Mouse (Mus musculus): ENCODE results near the gene Il10ra. TPM values are rescaled to one million over a fixed set of nuclear protein-coding genes. Genes with fewer than 3 reads are reported as not detected.

Il10ra gene
- 0.63 and 0.74 TPM in 2 replicates for polyA plus RNA-seq (2016; fragmentation: Nextera tagmentation; extraction: Ambion mirVana)

DNA sequence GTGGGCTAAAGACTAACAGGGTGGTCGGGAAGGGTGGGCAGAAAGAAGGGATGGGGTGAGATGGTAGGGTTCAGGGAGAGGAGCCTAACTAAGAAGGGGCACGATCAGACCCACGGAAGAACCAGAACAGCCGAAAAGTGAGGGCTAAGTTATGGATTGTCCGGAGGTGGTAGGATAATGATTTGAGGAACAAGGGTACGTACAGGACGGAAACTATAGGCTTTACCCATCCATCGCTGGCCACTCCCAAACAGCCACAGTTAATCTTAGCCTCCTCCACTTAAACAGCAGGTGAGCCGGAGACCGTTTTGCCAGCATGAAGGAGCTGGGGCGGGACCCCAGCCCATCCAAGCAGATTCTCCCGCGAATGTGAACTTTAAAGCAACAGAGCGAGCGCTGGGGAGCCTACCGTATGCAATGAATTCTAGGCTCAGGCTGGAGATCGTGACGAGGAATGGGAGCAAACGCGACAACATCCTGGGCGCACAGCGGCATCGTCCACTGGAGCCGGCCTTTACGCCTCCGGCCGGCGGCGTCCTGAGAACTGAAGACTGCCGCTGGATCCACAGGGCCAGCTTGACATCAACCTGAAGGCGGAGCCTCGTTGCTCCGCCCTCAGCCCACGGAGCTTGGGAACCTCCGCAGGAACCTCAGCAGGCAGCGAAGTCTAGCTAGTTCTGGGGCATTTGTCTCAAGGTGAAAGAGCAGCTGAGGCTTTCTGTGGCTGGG is at the start of gene Il10ra:
TSS of gene Il10ra (minus strand) at position 553 of the 729 bp plus-strand sequence.
- Histone ChIP-seq H3K27me3 (replicated peaks) (peaks cover 80% of the 10 kb centered on the region), H3K36me3 (no peaks in the 10 kb centered on the region), H3K27ac (ENCODE audit: poor library complexity, severe bottlenecking) (no peak within 1 kb of the TSS), H3K4me2 (peak within 1 kb of the TSS; percentile 66), H3K4me3 (peak within 1 kb of the TSS; percentile 32), H3K9ac (no peak within 1 kb of the TSS), H3K9me3 (replicated peaks) (no peaks in the 10 kb centered on the region), H3K4me1 (replicated peaks) (peaks cover 11% of the 10 kb centered on the region)
- ATAC-seq (ENCODE audit: insufficient number of reproducible peaks, low FRiP score), result no peak
- WGBS, result 7% methylated on average over 36 of the region's 36 CpGs

- 69% methylated on average over 3 of the region's 3 CpGs for WGBS
Observed at GRCm38 (mm10) chr9:45317635-45318034, 48.7 kb upstream of the Il10ra start.

GRCm38 (mm10) chr9:45313913-45314312 is 45.0 kb upstream of the Il10ra start:
- H3K36me3 ChIP-seq, result no peaks in the 10 kb centered on the region
- no peaks in the 10 kb centered on the region for H3K9me3 ChIP-seq (replicated peaks)
- peaks cover 60% of the 10 kb centered on the region for H3K27me3 ChIP-seq (replicated peaks)
- ATAC-seq (ENCODE audit: insufficient number of reproducible peaks, low FRiP score), result no peak
- H3K27ac ChIP-seq (ENCODE audit: poor library complexity, severe bottlenecking), result no peak overlapping the region
- no peak overlapping the region for H3K9ac ChIP-seq
- H3K4me3 ChIP-seq, result no peak overlapping the region
- 70% methylated on average over 3 of the region's 3 CpGs for WGBS
- no peaks in the 10 kb centered on the region for H3K4me1 ChIP-seq (replicated peaks)
- H3K4me2 ChIP-seq, result no peak overlapping the region

More at GRCm38 (mm10) chr9:45317635-45318034, 48.7 kb upstream of the Il10ra start:
- Histone ChIP-seq H3K4me3 (no peak overlapping the region), H3K36me3 (no peaks in the 10 kb centered on the region), H3K4me2 (no peak overlapping the region), H3K9ac (no peak overlapping the region), H3K9me3 (replicated peaks) (no peaks in the 10 kb centered on the region), H3K4me1 (replicated peaks) (no peaks in the 10 kb centered on the region), H3K27ac (ENCODE audit: poor library complexity, severe bottlenecking) (no peak overlapping the region), H3K27me3 (replicated peaks) (peaks cover 74% of the 10 kb centered on the region)
- no peak for ATAC-seq (ENCODE audit: insufficient number of reproducible peaks, low FRiP score)

- Histone ChIP-seq H3K4me2 (no peak overlapping the region), H3K9me3 (replicated peaks) (no peaks in the 10 kb centered on the region), H3K36me3 (no peaks in the 10 kb centered on the region), H3K4me1 (replicated peaks) (no peaks in the 10 kb centered on the region), H3K27ac (ENCODE audit: poor library complexity, severe bottlenecking) (no peak overlapping the region), H3K27me3 (replicated peaks) (peaks cover 42% of the 10 kb centered on the region), H3K4me3 (no peak overlapping the region), H3K9ac (no peak overlapping the region)
- 78% methylated on average over 6 of the region's 6 CpGs for WGBS
- no peak for ATAC-seq (ENCODE audit: insufficient number of reproducible peaks, low FRiP score)
Observed at GRCm38 (mm10) chr9:45311858-45312257, 42.9 kb upstream of the Il10ra start.

- no peaks in the 10 kb centered on the region for H3K36me3 ChIP-seq
- H3K27me3 ChIP-seq (replicated peaks), result 0 out of 2 replicates have a peak, but pooled peaks cover 15% of the 10 kb centered on the region
- H3K27ac ChIP-seq (ENCODE audit: poor library complexity, severe bottlenecking), result no peak overlapping the region
- no peak overlapping the region for H3K4me3 ChIP-seq
- no peak for ATAC-seq (ENCODE audit: insufficient number of reproducible peaks, low FRiP score)
- no peaks in the 10 kb centered on the region for H3K9me3 ChIP-seq (replicated peaks)
- no peak overlapping the region for H3K9ac ChIP-seq
- no peaks in the 10 kb centered on the region for H3K4me1 ChIP-seq (replicated peaks)
- no peak overlapping the region for H3K4me2 ChIP-seq
- WGBS, result 82% methylated on average over 5 of the region's 5 CpGs
Observed at GRCm38 (mm10) chr9:45308521-45308920, 39.6 kb upstream of the Il10ra start.

- Histone ChIP-seq H3K36me3 (no peaks in the 10 kb centered on the region), H3K27me3 (replicated peaks) (0 out of 2 replicates have a peak, but pooled peaks cover 3% of the 10 kb centered on the region), H3K4me2 (no peak overlapping the region), H3K4me1 (replicated peaks) (no peaks in the 10 kb centered on the region), H3K9ac (no peak overlapping the region), H3K4me3 (no peak overlapping the region), H3K9me3 (replicated peaks) (no peaks in the 10 kb centered on the region), H3K27ac (ENCODE audit: poor library complexity, severe bottlenecking) (no peak overlapping the region)
- WGBS, result 84% methylated on average over 12 of the region's 12 CpGs
- ATAC-seq (ENCODE audit: insufficient number of reproducible peaks, low FRiP score), result no peak
Observed at GRCm38 (mm10) chr9:45306746-45307410, 37.9 kb upstream of the Il10ra start.

DNA sequence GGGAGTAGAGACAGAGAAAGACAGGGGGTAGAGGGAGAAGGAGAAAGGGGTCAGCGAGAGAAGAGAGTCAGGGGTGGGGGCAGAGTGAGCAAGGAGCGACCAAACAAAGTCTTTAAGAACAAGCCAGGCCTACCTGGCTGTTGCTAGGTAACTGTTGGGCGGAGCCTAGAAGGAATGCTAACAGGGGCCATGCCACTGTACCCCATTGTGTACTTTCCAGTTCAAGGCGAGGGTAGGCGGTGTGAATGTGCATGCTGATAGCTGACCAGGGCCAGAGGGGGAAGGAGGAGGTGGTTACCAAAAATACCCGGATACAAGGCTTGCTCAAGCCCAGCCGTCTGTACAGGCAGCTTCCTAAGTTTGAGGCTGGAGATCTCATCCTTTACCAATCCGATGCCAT is 32.8 kb upstream of the Il10ra start:
- H3K9me3 ChIP-seq (replicated peaks), result 0 out of 2 replicates have a peak, but pooled peaks cover 2% of the 10 kb centered on the region
- no peaks in the 10 kb centered on the region for H3K36me3 ChIP-seq
- WGBS, result 76% methylated on average over 8 of the region's 8 CpGs
- H3K27me3 ChIP-seq (replicated peaks), result no peaks in the 10 kb centered on the region
- ATAC-seq (ENCODE audit: insufficient number of reproducible peaks, low FRiP score), result no peak
- no peak overlapping the region for H3K4me2 ChIP-seq
- peaks cover 4% of the 10 kb centered on the region; the same call in 1 of the 2 replicates for H3K4me1 ChIP-seq (replicated peaks)
- no peak overlapping the region for H3K27ac ChIP-seq (ENCODE audit: poor library complexity, severe bottlenecking)
- H3K9ac ChIP-seq, result no peak overlapping the region
- H3K4me3 ChIP-seq, result no peak overlapping the region

DNA sequence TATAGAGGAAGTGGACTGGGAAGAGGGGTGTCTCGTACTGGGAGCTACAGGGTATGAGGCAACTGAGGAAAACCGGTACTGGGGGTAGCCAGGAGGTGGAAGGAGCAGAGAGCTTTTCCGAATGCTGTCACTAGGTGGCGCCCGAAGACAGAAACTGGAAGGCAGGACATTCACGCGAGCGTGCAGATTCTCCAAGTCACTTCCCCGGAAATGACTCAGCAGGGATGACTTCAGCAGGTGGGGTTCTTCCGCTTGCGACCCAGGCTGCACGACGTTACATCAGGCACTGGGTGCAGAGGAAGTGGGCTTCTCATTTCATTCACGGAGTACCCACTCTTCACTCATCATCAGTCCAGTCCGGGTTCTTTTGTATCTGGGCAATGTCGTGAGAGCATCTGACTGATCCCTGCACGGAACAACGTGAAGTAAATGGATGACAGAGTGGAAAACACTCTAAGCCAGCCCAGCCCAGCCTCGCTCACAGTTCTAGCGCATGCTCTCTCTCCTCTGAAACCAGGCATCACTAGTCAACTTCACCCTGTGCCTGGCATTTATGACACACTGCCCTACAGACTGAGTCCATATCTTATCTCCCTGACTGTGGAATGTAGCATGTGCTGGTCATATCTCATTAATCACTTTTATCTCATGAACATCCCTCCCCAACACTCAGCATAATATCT is 31.6 kb upstream of the Il10ra start:
- H3K9me3 ChIP-seq (replicated peaks), result 0 out of 2 replicates have a peak, but pooled peaks cover 2% of the 10 kb centered on the region
- peak overlapping the region; percentile 29 for H3K4me3 ChIP-seq
- 12% methylated on average over 20 of the region's 20 CpGs for WGBS
- H3K27ac ChIP-seq (ENCODE audit: poor library complexity, severe bottlenecking), result no peak overlapping the region
- no peaks in the 10 kb centered on the region for H3K27me3 ChIP-seq (replicated peaks)
- no peak overlapping the region for H3K9ac ChIP-seq
- peak overlapping the region; percentile 62 for H3K4me2 ChIP-seq
- no peaks in the 10 kb centered on the region for H3K36me3 ChIP-seq
- H3K4me1 ChIP-seq (replicated peaks), result peaks cover 4% of the 10 kb centered on the region; the same call in 1 of the 2 replicates
- peak; percentile 75 for ATAC-seq (ENCODE audit: insufficient number of reproducible peaks, low FRiP score)

DNA sequence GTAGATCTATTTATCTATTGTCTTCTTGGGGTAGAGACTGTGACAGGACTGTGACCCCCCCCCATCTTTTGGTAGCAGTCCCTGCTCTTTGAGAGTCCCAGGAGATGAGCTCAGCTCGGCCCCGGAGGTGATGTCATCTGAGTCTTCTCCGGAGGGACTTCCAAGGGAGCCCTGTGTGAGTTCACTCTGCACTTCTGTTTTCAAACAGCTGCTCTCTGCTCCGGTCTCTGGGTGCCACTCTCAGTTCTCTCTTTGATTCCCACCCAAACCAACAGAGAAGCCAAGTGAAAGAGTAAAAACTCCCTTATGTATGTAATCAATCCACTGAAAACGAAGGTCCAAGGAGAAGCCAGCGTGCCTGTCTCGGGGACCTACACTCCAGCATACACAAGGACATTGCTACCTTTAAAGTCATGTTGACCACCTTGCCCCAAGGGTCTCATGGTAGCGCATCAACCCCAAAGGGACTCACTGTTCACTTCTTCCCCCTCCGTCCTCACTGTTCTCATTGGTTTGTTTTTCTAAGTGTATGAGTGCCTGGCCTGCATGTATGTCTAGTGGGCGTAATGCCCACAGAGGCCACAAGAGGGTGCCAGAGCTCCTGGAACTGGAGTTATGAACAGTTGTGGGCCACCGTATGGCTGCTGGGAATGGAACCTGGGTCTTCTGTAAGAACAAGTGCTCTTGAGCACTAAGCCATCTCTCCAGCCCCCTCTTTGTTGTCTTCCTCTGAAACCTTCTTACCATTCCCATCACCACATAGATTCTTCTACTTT is 30.5 kb upstream of the Il10ra start:
- no peak overlapping the region for H3K9ac ChIP-seq
- H3K27ac ChIP-seq (ENCODE audit: poor library complexity, severe bottlenecking), result no peak overlapping the region
- H3K4me2 ChIP-seq, result no peak overlapping the region
- no peak overlapping the region for H3K4me3 ChIP-seq
- H3K4me1 ChIP-seq (replicated peaks), result peaks cover 4% of the 10 kb centered on the region; the same call in 1 of the 2 replicates
- no peak for ATAC-seq (ENCODE audit: insufficient number of reproducible peaks, low FRiP score)
- 77% methylated on average over 11 of the region's 11 CpGs for WGBS
- H3K9me3 ChIP-seq (replicated peaks), result 0 out of 2 replicates have a peak, but pooled peaks cover 2% of the 10 kb centered on the region
- H3K27me3 ChIP-seq (replicated peaks), result no peaks in the 10 kb centered on the region
- no peaks in the 10 kb centered on the region for H3K36me3 ChIP-seq

DNA sequence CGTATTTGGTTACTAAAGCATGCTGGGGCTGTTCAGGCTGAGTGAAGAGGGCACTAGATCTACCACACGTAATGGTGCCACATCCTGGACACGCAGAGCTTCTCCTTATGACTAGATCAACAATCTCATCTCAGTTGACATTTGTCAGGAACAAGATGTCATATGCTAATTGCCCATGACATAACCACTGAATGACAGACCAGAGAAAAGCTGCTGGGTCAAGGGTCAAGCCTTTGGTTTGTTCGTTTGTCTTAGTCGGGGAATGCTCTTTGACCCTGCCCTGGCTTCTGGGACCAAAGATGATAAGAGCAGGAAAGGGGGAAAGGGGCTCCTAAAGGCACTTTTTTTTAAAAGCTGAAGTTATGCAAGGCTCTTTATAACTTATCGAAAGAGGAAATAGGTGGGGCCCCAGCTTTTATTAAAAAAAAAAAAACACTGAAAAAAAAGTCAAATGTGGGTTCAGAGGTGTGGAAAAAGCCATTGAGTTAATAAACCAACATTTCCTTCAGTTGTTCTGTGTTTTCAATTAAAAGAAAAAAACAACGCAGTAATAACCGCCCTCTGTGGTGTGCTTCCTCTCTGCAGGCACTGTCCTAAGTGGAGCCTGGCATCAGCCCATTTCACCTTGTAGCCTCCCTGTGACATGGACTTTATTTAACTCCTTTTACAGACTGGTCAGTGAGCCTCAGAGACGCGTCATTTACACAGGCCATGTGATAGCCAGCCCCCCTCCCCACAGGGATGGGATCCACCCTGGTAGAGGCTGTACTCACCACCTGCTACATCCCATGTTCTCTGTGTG is 25.5 kb upstream of the Il10ra start:
- WGBS, result 50% methylated on average over 10 of the region's 10 CpGs
- H3K36me3 ChIP-seq, result no peaks in the 10 kb centered on the region
- no peaks in the 10 kb centered on the region for H3K4me1 ChIP-seq (replicated peaks)
- H3K27ac ChIP-seq (ENCODE audit: poor library complexity, severe bottlenecking), result no peak overlapping the region
- H3K27me3 ChIP-seq (replicated peaks), result no peaks in the 10 kb centered on the region
- no peak overlapping the region for H3K4me2 ChIP-seq
- H3K9me3 ChIP-seq (replicated peaks), result no peaks in the 10 kb centered on the region
- no peak for ATAC-seq (ENCODE audit: insufficient number of reproducible peaks, low FRiP score)
- no peak overlapping the region for H3K9ac ChIP-seq
- no peak overlapping the region for H3K4me3 ChIP-seq

All from heart, embryonic 12.5 days (tissue).